15 mouse cellular contexts compared by ENCODE assay signal in the genomic region with DNA sequence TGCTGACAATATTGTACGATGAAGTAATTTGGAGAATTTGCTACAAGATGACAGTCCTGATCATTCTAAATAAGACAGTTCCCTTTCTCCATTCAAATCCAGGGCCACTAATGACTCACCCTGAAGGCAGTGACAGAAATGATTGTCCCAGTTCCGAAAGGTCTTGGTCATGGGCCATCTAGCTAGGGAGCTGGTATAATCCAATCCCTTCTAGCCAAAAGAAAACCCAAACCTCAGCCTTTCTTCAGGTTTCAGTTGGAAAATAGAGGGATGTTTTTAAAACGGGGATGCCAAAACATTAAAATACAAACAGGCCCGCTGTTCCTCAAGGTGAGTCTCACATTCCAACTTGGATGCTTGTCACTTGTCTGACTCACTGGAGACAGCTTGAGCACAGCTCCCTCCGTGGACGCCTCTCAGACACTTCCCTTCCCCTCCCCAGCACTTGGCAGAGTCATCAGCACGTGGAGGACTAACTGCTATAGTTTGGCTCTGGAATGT. TPM values are rescaled to one million over a fixed set of nuclear protein-coding genes. Genes with fewer than 3 reads are reported as not detected.
DNase-seq lines count a peak whose midpoint lies in the region.
"Had no signal": no experiment of that assay in that cellular context is flagged by ENCODE, and none has a peak within 500 bp of the region (broad histone marks: within the 10 kb centered on the region; RNA-seq: fewer than 3 reads in every experiment).

No protein-coding gene starts in this region.

- WGBS in heart, embryonic 10.5 days = 71% methylated on average over 7 of the region's 7 CpGs

- peak; percentile 56 for DNase-seq in layer of hippocampus, adult 11-12 months (ENCODE audit: low spot score)
- no peak for DNase-seq in layer of hippocampus, postnatal 36 days
- peak; percentile 96 for DNase-seq in brain, adult 2 months (ENCODE audit: low read depth, low spot score)
- DNase-seq in frontal cortex, postnatal 10 days (ENCODE audit: low spot score in 2 of 2) = peak; percentile 26 to 66
- DNase-seq in right cerebral cortex, adult 2 months (ENCODE audit: low spot score in 2 of 2) = peak; percentile 69 to 74
- DNase-seq in kidney, adult 8-10 months = no peak
- no peak for DNase-seq in heart, embryonic 10.5 days (ENCODE audit: low spot score)
- no peak for DNase-seq in kidney, postnatal 36 days
- DNase-seq: gastrocnemius, postnatal 36 days; heart, postnatal 10 days; kidney, adult 9 months had no signal

- H3K4me3 ChIP-seq in heart, embryonic 10.5 days = no peak overlapping the region
- H3K4me3 ChIP-seq: embryonic facial prominence, embryonic 15.5 days; limb, embryonic 13.5 days; lung, embryonic 15.5 days had no signal

- H3K36me3 ChIP-seq in heart, embryonic 10.5 days = no peaks in the 10 kb centered on the region
- H3K36me3 ChIP-seq: embryonic facial prominence, embryonic 15.5 days; limb, embryonic 13.5 days; lung, embryonic 15.5 days had no signal

- peaks cover 50% of the 10 kb centered on the region for H3K27me3 ChIP-seq in heart, embryonic 10.5 days (ENCODE audit: insufficient read depth, poor library complexity, severe bottlenecking)
- H3K27me3 ChIP-seq: embryonic facial prominence, embryonic 15.5 days; limb, embryonic 13.5 days; lung, embryonic 15.5 days had no signal

- H3K27ac ChIP-seq in heart, embryonic 10.5 days = no peak overlapping the region
- H3K27ac ChIP-seq: embryonic facial prominence, embryonic 15.5 days; limb, embryonic 13.5 days; lung, embryonic 15.5 days had no signal

- peaks cover 2% of the 10 kb centered on the region; the same call in 1 of the 2 replicates for H3K9me3 ChIP-seq in heart, embryonic 10.5 days
- H3K9me3 ChIP-seq: embryonic facial prominence, embryonic 15.5 days; limb, embryonic 13.5 days; lung, embryonic 15.5 days had no signal

- H3K4me1 ChIP-seq in heart, embryonic 10.5 days = no peaks in the 10 kb centered on the region

RNA-seq across cellular contexts. Expression of gene Stum, which starts 24.0 kb away (rescaled TPM):
- total RNA-seq in layer of hippocampus, postnatal 36 days (2021) = 100 to 1,000 TPM; 294 to 316 TPM
- polyA plus RNA-seq in heart, embryonic 10.5 days (2016; fragmentation: Nextera tagmentation; extraction: Ambion mirVana) = 0.26 and 0.64 TPM in 2 replicates
- total RNA-seq: monocyte, adult 5-6 weeks had no signal

Comparison
In these comparisons a context has a peak if more than half of its experiments do, and no peak if none do; other contexts are left out.
1. DNase-seq: peak in layer of hippocampus, adult 11-12 months (single experiment), brain, adult 2 months (single experiment), frontal cortex, postnatal 10 days (2 of 2) and right cerebral cortex, adult 2 months (2 of 2); none in layer of hippocampus, postnatal 36 days (0 of 2), kidney, adult 8-10 months (0 of 2), heart, embryonic 10.5 days (single experiment) and kidney, postnatal 36 days (0 of 2).